Mouse (Mus musculus) mesoderm, embryonic 11.5 days (tissue): ENCODE measurements around the gene Gnb3.
"Not testable (repeated sequence)": the region's sequence is repeated elsewhere in the genome, so short reads cannot be mapped to it uniquely, and the experiment has no call there.

ENCODE experiments used
- DNase-seq: peaks from one replicate; pipeline ENCODE4 v3.0.0-alpha.2; 2012; ENCODE audit warnings: low read depth, low spot score

Gnb3 gene

GRCm38 (mm10) chr6:124857840-124858530 is 17.9 kb upstream of the Gnb3 start:
- DNase-seq, result no peak

GRCm38 (mm10) chr6:124856916-124857839 is 17.1 kb upstream of the Gnb3 start, which contains the start of gene P3h3:
P3h3 (minus strand) TSS chr6:124857752.
- peak; percentile 91 for DNase-seq

GRCm38 (mm10) chr6:124856321-124856720 is 16.2 kb upstream of the Gnb3 start:
- peak; percentile 59 for DNase-seq

GRCm38 (mm10) chr6:124854647-124855046 is 14.6 kb upstream of the Gnb3 start:
- no peak for DNase-seq

- no peak for DNase-seq
Observed at GRCm38 (mm10) chr6:124850535-124850934, 10.5 kb upstream of the Gnb3 start.

GRCm38 (mm10) chr6:124847305-124847704 is 7.2 kb upstream of the Gnb3 start:
- DNase-seq, result peak; percentile 96

- DNase-seq, result no peak
Observed at GRCm38 (mm10) chr6:124839805-124840204, 270 bp downstream of the Gnb3 start.

GRCm38 (mm10) chr6:124836411-124836810 is 3.7 kb downstream of the Gnb3 start:
- DNase-seq, result no peak

- DNase-seq, result no peak
Observed at GRCm38 (mm10) chr6:124835531-124835930, 4.5 kb downstream of the Gnb3 start.

GRCm38 (mm10) chr6:124834512-124835081 is 5.5 kb downstream of the Gnb3 start:
- DNase-seq, result no peak

GRCm38 (mm10) chr6:124831649-124832048 is 8.4 kb downstream of the Gnb3 start:
- DNase-seq, result no peak

- not testable (repeated sequence) for DNase-seq
Observed at GRCm38 (mm10) chr6:124831199-124831598, 8.9 kb downstream of the Gnb3 start.

- peak; percentile 96 for DNase-seq
Observed at GRCm38 (mm10) chr6:124829799-124830700, 10.0 kb downstream of the Gnb3 start.

- peak; percentile 100 for DNase-seq
Observed at GRCm38 (mm10) chr6:124828868-124829798, 10.9 kb downstream of the Gnb3 start, which contains the start of the genes Usp5 and Cdca3. Usp5 (minus strand) TSS chr6:124829484. Cdca3 (plus strand) TSS chr6:124829547.

- no peak for DNase-seq
Observed at GRCm38 (mm10) chr6:124828101-124828592, 11.9 kb downstream of the Gnb3 start.

- DNase-seq, result no peak
Observed at GRCm38 (mm10) chr6:124822049-124822448, 18.0 kb downstream of the Gnb3 start.

GRCm38 (mm10) chr6:124820891-124821290 is 19.2 kb downstream of the Gnb3 start:
- DNase-seq, result no peak

- no peak for DNase-seq
Observed at GRCm38 (mm10) chr6:124817971-124818370, 22.1 kb downstream of the Gnb3 start.

- no peak for DNase-seq
Observed at GRCm38 (mm10) chr6:124817563-124817962, 22.5 kb downstream of the Gnb3 start.

- DNase-seq, result no peak
Observed at GRCm38 (mm10) chr6:124817125-124817524, 22.9 kb downstream of the Gnb3 start.
